Mouse (Mus musculus) brown adipose tissue, adult 24 weeks (tissue): Measurements from ENCODE around the gene Ago1. TPM values are rescaled to one million over a fixed set of nuclear protein-coding genes. Genes with fewer than 3 reads are reported as not detected.

Experiments
- H3K27ac ChIP-seq: fragments of 200-500 bp; replicated peaks from 2 replicates; pipeline ENCODE4 v1.5.1; 2012; ENCODE audit warnings: low read depth, mild to moderate bottlenecking, low read length
- H3K4me1 ChIP-seq: fragments of 200-500 bp; 2 replicates; pipeline ENCODE4 v1.6.1; 2012; ENCODE audit warnings: low read length, mixed read lengths; ENCODE audit not compliant: control insufficient read depth, insufficient read depth, insufficient read length
- H3K4me3 ChIP-seq: fragments of 200-500 bp; 2 replicates; pipeline ENCODE4 v1.5.1; 2012; ENCODE audit warnings: low read depth, mild to moderate bottlenecking, low read length, moderate library complexity; ENCODE audit not compliant: insufficient read depth
- polyA plus RNA-seq: library from polyadenylated mRNA; stranded (reverse); fragments of >200 nt; gene quantifications from 2 replicates; pipeline ENCODE4 v1.2.4, GENCODE M21; 2012; ENCODE audit not compliant: missing spikeins, insufficient read depth, insufficient read length

The Ago1 gene
- polyA plus RNA-seq, 1 experiment: 8.9 TPM

DNA sequence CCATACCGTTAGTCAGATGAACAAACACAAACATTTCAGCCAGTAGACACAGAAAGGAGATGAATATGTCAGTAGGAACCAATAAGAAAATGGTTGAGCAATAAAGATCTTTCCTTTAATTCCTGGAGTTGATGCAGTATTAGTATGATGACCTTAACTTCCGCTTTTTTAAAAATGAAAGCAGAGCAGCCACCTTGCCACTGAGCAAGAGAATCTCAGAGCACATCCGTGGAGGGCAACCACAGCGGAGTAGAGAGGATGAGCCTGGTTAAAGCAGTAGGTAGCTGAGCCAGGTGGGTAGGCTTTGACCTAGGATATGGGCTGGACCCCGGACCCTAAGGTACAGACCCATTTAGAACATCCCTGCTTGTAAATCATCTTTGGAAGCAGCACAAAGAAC is 21.4 kb upstream of the Ago1 start:
- H3K4me1 ChIP-seq: no peaks in the 10 kb centered on the region
- no peak overlapping the region for H3K27ac ChIP-seq
- no peak overlapping the region for H3K4me3 ChIP-seq

DNA sequence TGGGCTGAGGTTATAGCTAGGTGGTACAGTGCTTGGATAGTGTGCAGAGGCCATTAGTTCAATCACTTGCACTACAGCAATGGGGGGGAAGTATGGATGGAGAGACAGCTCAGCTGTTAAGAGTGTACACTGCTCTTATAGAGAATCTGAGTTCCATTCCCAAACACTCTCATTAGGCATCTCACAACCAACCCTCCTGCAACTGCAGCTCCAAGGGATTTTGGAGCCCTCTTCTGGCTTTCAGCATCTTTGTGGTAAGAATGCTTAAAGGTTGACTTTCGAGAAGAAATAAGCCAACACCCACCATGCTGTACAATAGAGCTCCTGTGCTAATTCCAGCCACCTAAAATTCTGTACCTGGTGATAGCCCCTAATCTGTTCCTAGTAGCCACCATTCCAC is 17.8 kb upstream of the Ago1 start:
- Histone ChIP-seq H3K27ac (no peak overlapping the region), H3K4me3 (no peak overlapping the region), H3K4me1 (no peaks in the 10 kb centered on the region)

DNA sequence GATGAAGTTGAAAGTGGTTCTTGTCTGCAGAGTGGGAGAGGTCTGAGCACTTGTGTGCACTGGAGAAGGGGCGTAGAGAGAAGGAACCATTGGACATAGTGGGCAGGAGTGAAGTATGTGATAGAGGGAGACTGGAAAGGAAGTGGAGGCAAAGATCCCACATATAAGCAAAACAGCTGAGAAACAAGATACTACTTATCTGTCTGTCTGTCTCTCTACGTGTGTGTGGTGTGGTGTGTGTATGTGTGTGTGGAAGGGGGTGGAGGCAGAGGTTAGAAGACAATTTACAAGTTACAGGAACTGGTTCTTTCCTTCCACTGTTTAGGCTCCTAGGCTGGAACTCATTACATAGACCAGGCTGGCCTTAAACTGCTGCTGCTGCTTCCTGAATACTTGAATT is 16.7 kb upstream of the Ago1 start:
- Histone ChIP-seq H3K4me3 (no peak overlapping the region), H3K4me1 (no peaks in the 10 kb centered on the region), H3K27ac (no peak overlapping the region)

DNA sequence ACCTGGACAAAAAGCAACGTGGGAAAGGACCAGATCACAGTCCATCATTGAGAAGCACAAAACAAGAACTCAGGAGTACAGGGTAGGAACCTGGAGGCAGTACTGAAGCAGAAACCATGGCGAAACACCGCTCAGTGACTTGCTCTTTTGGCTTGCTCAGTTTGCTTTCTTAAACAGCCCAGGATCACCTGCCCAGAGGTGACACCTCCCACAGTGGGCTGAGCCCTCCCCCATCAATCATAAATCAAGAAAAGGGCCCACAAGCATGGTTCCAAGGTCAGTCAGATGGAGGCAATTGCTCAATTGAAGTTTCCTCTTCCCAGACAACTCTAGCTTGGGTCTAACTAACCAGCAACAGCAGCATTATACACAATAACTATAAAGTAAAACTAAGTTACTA is 15.5 kb upstream of the Ago1 start:
- Histone ChIP-seq H3K27ac (no peak overlapping the region), H3K4me1 (no peaks in the 10 kb centered on the region), H3K4me3 (no peak overlapping the region)

DNA sequence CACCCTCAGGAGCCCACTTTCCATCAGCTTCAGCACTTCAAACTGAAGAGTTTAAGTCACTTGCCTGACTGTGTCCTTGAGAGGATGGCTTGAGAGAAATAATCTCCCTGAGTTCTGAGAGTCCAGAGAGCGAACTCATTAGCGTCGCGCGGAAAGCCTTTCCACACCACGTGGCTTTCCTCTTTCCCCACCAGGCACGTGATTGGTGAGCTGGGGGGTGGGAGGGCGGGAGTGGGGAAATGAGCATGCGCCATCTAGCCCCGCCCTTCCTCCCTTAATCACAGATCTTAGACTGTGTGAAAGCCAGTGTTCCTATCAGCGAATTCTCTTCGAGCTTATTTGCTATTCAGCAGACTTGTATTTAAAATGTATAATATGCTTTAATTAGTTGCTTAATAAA is 14.6 kb upstream of the Ago1 start:
- Histone ChIP-seq H3K4me3 (no peak overlapping the region), H3K27ac (no peak overlapping the region), H3K4me1 (no peaks in the 10 kb centered on the region)

DNA sequence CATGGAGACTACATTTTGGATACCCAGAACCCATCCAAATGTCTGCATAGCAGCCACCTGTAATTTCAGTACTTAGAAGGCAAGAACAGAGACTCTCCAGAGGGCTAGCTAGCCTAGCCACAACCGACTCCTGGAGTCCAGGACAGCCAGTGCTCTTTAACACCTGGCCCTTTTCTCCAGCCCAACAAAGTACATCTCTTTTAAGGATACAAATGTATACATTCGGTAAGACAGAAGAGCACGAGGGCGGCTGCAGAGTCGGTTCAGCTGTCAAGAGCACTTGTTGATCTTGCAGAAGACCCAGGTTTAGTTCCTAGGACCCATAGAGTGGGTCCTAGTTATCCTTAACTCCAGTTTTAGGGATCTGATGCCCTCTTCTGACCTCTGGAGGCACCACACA is 13.1 kb upstream of the Ago1 start:
- Histone ChIP-seq H3K4me1 (no peaks in the 10 kb centered on the region), H3K27ac (no peak overlapping the region), H3K4me3 (no peak overlapping the region)

DNA sequence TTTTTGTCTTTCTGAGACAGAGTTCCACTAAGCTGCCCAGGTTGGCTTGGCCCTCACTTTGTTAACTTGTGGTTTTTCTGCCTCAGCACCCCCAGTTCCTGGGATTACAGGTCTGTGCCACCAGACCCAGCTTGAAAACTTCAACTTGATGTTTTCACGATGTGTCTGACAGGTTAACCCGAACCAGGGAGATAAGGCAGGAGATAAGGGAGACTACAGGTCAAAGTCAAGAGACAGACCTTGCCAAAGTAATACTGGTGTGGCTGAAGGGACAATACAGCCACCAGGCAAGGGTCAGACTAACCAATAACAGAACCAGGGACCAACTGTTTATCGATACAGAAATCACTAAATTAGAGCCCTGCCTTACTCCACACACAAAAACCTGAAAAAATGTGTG is 11.9 kb upstream of the Ago1 start:
- H3K27ac ChIP-seq: no peak overlapping the region
- H3K4me1 ChIP-seq: no peaks in the 10 kb centered on the region
- H3K4me3 ChIP-seq: no peak overlapping the region

DNA sequence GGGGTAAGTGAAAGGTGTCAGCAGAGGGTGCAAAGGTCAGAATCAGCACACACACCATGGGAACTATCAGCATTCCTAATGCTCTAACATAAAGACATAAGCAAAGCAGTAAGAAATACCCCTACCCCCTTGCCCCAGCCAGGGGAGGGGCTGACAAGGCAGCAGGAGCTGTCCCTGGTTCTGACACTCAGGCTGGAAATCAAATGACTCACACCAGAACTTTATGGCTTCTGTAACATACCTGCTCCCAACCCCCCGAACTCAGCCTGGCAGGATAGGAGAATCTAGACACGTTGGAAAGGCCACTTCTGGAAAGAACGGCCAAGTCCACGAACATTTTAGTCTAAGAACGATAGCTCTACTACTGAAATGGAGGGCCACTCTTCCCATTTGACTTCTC is 4.6 kb upstream of the Ago1 start:
- Histone ChIP-seq H3K4me3 (no peak overlapping the region), H3K4me1 (no peaks in the 10 kb centered on the region), H3K27ac (no peak overlapping the region)

DNA sequence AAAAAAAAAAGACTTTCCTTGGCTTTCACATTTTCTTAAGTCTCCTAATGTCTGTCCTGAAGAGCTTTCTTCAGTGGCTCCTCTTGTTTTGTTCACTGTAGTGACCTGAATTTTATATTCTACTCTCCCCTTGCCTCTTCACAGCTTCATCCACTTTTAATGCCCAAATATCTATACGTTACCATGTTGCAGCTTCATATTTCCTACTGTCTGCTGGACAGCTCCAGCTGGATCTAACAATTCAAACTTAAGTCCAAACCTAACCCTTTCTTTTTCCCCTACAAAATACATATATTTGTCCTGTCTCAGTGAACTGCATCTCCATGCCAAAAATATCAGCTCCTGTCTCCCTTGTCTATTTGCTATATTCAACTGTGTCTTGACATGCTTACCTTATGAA is 951 bp upstream of the Ago1 start:
- H3K4me3 ChIP-seq: no peak overlapping the region

DNA sequence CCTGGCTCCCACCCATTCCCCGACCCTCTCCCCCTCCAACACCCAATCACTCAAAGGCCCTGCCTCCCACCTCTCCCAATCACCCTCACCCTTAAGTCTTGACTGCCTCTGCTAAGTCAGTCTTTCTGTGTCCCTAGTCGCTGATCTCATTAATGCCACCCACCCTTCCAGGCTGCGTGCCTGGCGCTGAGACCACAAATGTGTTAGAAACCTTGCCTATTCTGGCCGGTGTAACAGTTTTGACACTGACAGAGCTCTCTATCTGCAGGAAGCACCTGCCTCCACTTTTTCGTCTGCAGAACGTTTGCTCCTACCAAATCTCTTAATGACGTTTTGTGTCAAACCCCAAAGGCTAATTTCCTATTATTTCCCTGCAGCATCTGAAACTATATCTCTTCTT is 542 bp upstream of the Ago1 start:
- Histone ChIP-seq H3K4me3 (peak overlapping the region; percentile 51), H3K4me1 (peaks cover 13% of the 10 kb centered on the region), H3K27ac (no peak overlapping the region)

More for the DNA sequence above, 951 bp upstream of the Ago1 start:
- Histone ChIP-seq H3K27ac (no peak overlapping the region), H3K4me1 (peaks cover 13% of the 10 kb centered on the region)

DNA sequence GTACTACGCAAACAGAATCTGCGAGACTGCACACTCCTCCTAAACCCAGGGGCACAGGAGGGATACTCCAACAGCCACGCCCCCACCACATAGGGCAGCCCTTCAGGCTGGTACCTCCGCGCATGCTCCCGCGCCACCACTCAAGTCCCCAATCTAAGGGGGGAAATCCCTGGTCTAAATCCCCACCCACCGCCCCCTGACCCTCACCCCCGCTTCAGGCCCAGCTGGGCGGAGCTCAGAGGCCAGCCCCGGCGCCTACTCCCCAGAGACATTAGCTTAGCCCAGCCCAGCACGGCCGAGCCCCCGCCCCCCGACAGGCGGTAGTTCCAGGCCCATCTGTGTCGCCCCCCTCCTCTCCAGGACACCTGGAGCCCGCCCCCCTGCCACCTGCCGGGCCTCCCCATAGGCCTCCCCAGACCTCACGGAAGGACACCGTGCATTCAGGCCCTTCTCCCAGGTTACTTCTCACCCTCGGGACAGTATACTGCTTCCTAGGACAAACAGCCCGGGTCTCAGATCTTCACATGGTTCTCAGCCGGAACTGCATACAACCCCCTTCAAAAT is 580 bp downstream of the Ago1 start:
- Histone ChIP-seq H3K4me3 (peak overlapping the region; percentile 92), H3K4me1 (peaks cover 13% of the 10 kb centered on the region), H3K27ac (peak overlapping the region; percentile 19; the same call in 1 of the 2 replicates)

DNA sequence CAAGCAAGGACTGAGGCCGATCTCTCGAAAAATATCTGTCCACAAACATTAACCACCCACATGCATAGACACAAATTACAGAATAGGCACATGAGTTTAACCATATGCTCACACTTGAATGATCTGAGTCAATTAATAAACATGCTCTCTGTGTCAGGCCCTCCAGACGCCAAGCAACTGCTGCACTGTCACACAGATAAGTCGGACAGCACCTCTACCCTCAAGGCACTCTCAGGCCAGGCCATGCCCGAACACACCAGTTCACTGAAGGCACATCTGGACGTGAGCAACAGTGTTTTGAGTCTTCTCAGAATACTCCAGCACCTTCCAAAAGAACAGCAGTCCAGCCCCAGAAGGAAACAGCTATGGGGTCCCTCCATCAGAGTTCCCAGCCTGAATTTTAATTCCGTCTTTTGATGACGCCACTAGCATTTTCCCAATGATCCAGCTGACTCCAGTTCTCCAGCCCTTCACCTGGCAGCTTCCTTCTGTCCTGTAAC is 2.1 kb downstream of the Ago1 start:
- Histone ChIP-seq H3K4me1 (peaks cover 13% of the 10 kb centered on the region), H3K4me3 (no peak overlapping the region), H3K27ac (no peak overlapping the region)

DNA sequence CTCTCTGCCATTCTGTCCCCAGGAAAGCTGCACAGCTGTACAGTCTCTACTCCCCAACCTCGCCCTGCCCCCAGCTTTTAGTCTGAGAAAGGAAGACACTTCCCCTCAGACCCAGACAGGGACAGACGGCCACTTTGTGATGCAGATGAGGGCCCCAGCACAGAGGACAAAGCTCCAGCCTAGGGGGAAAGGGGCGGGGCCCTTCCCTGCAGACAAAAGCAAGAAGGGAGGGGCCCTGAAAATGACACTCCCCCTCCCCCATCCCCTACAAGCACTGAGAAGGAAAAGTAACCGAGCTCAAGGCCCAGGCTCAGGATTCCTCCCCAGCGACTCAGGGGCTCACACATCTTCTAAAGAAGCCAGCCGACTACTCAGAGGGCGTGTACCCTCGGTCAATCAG is 2.5 kb downstream of the Ago1 start:
- H3K4me3 ChIP-seq: no peak overlapping the region
- no peak overlapping the region for H3K27ac ChIP-seq
- H3K4me1 ChIP-seq: peaks cover 13% of the 10 kb centered on the region

DNA sequence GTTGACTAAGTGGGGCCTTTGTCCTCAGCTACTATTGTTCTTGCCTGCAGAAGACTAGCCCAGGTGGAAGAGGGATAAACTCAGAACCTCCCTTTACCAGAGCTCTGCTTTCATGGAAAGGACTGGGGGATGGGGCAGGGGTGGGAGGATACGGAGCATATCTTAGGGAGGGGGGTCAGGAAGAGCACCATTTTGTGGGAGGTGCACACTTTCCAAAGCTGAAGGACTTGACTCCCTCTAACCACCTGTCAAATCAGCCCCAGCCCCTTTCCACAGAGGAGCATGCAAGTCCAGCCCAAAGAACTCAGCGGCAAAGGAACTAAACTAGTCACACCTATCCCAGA is 3.5 kb downstream of the Ago1 start:
- Histone ChIP-seq H3K27ac (no peak overlapping the region), H3K4me3 (no peak overlapping the region)

DNA sequence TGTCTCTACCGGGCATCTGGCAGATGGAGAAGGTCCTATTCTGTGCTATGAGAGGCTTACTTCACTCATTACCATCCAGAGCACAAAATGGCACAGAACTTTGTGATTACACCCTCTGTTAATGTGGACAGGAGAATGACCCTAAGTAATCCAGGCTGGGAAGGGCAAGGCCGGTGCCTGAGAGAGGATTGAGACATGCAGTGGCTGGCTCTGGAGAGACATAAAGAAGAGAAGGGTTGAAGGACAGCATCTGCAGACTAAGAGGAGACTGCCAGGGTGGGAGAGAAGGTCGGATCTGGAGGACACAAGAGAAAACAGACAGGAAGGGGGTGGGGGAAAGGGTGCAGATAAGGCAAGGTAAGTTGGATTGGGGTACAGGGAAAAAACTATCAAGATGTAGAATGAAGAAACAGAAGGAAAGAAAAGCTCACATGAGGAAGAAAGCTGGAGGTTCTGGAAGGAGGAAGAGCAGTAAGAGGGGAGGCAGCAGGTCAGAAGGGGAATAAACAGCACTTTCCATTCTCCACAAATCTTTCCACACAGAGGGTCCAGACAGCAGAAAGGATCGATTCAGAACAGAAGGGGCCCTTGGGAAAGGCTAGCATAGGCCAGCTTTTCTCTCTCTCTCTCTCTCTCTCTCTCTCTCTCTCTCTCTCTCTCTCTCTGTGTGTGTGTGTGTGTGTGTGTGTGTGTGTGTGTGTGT is 4.0 kb downstream of the Ago1 start:
- Histone ChIP-seq H3K4me1 (peaks cover 13% of the 10 kb centered on the region), H3K4me3 (no peak overlapping the region), H3K27ac (no peak overlapping the region)

More for the DNA sequence above, 3.5 kb downstream of the Ago1 start:
- peaks cover 13% of the 10 kb centered on the region for H3K4me1 ChIP-seq

DNA sequence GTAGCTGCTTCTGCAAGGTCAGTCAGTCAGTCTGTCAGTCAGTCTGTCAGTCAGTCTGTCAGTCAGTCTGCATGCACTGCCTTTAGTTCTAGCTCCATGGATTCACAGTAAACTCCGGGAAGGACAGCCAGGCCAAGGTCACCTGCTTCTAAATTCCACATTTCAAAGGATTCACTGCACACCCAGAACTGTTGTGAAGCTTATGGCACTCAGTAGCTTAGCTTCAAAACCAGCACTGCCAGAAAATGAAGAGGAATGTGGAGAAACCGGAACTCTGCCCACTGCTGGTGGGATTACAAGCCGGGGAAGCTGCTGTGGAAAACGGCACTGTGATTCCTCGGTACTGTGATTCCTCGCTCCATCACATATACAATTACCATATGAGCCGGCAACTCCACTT is 12.9 kb downstream of the Ago1 start:
- Histone ChIP-seq H3K4me1 (no peaks in the 10 kb centered on the region), H3K27ac (no peak overlapping the region)

More for the DNA sequence above, 12.9 kb downstream of the Ago1 start:
- no peak overlapping the region for H3K4me3 ChIP-seq
